Comparison of ENCODE assay signal across 14 mouse cellular contexts in genomic region chr5:149164881-149165280, GRCm38 (mm10). TPM values are rescaled to one million over a fixed set of nuclear protein-coding genes. Genes with fewer than 3 reads are reported as not detected.
A peak's percentile ranks its signal among the peaks of the same experiment; 100 is the strongest.
DNase-seq lines count a peak whose midpoint lies in the region; ATAC-seq and TF ChIP-seq lines count a peak whose summit lies in the region.
"Had no signal": no experiment of that assay in that cellular context is flagged by ENCODE, and none has a peak within 500 bp of the region (broad histone marks: within the 10 kb centered on the region; RNA-seq: fewer than 3 reads in every experiment).

No protein-coding gene starts in this region.

- peak; percentile 32 for DNase-seq in kidney, postnatal 14 days
- no peak for DNase-seq in ovary, postnatal 10 days (ENCODE audit: low spot score)
- DNase-seq in frontal cortex, postnatal 10 days (ENCODE audit: low spot score in 2 of 2) = no peak
- no peak for DNase-seq in adrenal gland, adult 8-10 months
- DNase-seq: cerebellum, adult 9-11 months; spleen, adult 18-20 months had no signal

- WGBS in intestine, embryonic 15.5 days = 50% methylated on average over 7 of the region's 7 CpGs
- WGBS in intestine, postnatal 0 days = 37% methylated on average over 7 of the region's 7 CpGs
- WGBS in intestine, embryonic 16.5 days = 54% methylated on average over 7 of the region's 7 CpGs
- WGBS in liver, embryonic 16.5 days (ENCODE audit: insufficient replicate concordance) = 34% methylated on average over 7 of the region's 7 CpGs

- no peak overlapping the region for H3K9ac ChIP-seq in intestine, embryonic 15.5 days
- H3K9ac ChIP-seq in intestine, postnatal 0 days (ENCODE audit: low read depth, low read length) = no peak overlapping the region
- no peak overlapping the region for H3K9ac ChIP-seq in intestine, embryonic 16.5 days (ENCODE audit: low read depth, low read length)
- no peak overlapping the region for H3K9ac ChIP-seq in liver, embryonic 16.5 days (ENCODE audit: low read depth, low read length)
- H3K9ac ChIP-seq: hindbrain, embryonic 13.5 days; midbrain, embryonic 12.5 days had no signal

- no peaks in the 10 kb centered on the region for H3K36me3 ChIP-seq in intestine, embryonic 15.5 days
- H3K36me3 ChIP-seq in intestine, postnatal 0 days (ENCODE audit: control insufficient read depth, insufficient read depth) = no peaks in the 10 kb centered on the region
- no peaks in the 10 kb centered on the region for H3K36me3 ChIP-seq in intestine, embryonic 16.5 days (ENCODE audit: control insufficient read depth, insufficient read depth, low read length)
- H3K36me3 ChIP-seq in liver, embryonic 16.5 days (ENCODE audit: control insufficient read depth, insufficient read depth) = no peaks in the 10 kb centered on the region
- H3K36me3 ChIP-seq: hindbrain, embryonic 13.5 days; midbrain, embryonic 12.5 days had no signal

- H3K27me3 ChIP-seq in intestine, embryonic 15.5 days (replicated peaks) = no peaks in the 10 kb centered on the region
- no peaks in the 10 kb centered on the region for H3K27me3 ChIP-seq in intestine, postnatal 0 days (replicated peaks; ENCODE audit: control insufficient read depth, insufficient read depth, low read length)
- no peaks in the 10 kb centered on the region for H3K27me3 ChIP-seq in intestine, embryonic 16.5 days (replicated peaks; ENCODE audit: control insufficient read depth, insufficient read depth, low read length)
- H3K27me3 ChIP-seq in liver, embryonic 16.5 days (ENCODE audit: control insufficient read depth, insufficient read depth, low read depth, low read length) = no peaks in the 10 kb centered on the region
- H3K27me3 ChIP-seq: hindbrain, embryonic 13.5 days; midbrain, embryonic 12.5 days had no signal

- H3K4me1 ChIP-seq in intestine, embryonic 15.5 days (replicated peaks) = no peaks in the 10 kb centered on the region
- no peaks in the 10 kb centered on the region for H3K4me1 ChIP-seq in intestine, postnatal 0 days (replicated peaks; ENCODE audit: control insufficient read depth, insufficient read depth, low read length)
- 0 out of 2 replicates have a peak, but pooled peaks cover 4% of the 10 kb centered on the region for H3K4me1 ChIP-seq in intestine, embryonic 16.5 days (ENCODE audit: control insufficient read depth, insufficient read depth, low read length)
- no peaks in the 10 kb centered on the region for H3K4me1 ChIP-seq in liver, embryonic 16.5 days (ENCODE audit: control insufficient read depth, low read depth, low read length)
- H3K4me1 ChIP-seq: hindbrain, embryonic 13.5 days; midbrain, embryonic 12.5 days had no signal

- no peak overlapping the region for H3K27ac ChIP-seq in intestine, embryonic 15.5 days
- no peak overlapping the region for H3K27ac ChIP-seq in intestine, postnatal 0 days (ENCODE audit: low read depth, low read length)
- no peak overlapping the region for H3K27ac ChIP-seq in intestine, embryonic 16.5 days (ENCODE audit: low read length)
- no peak overlapping the region for H3K27ac ChIP-seq in liver, embryonic 16.5 days (ENCODE audit: low read length)
- H3K27ac ChIP-seq: hindbrain, embryonic 13.5 days; layer of hippocampus, adult 2 months; midbrain, embryonic 12.5 days had no signal

- 0 out of 2 replicates have a peak, but pooled peaks have one; percentile 36 for ATAC-seq in intestine, embryonic 15.5 days
- no peak for ATAC-seq in intestine, postnatal 0 days
- peak; percentile 46; the same call in 1 of the 2 replicates for ATAC-seq in intestine, embryonic 16.5 days
- peak; percentile 61 for ATAC-seq in liver, embryonic 16.5 days (ENCODE audit: low read depth)
- ATAC-seq: CD4-positive, CD25-positive, alpha-beta regulatory T cell, adult 4 months had no signal

- H3K4me3 ChIP-seq in intestine, embryonic 15.5 days (replicated peaks) = no peak overlapping the region
- no peak overlapping the region for H3K4me3 ChIP-seq in intestine, postnatal 0 days (ENCODE audit: low read depth, low read length)
- no peak overlapping the region for H3K4me3 ChIP-seq in intestine, embryonic 16.5 days (ENCODE audit: low read length)
- no peak overlapping the region for H3K4me3 ChIP-seq in liver, embryonic 16.5 days (ENCODE audit: low read depth, low read length)
- H3K4me3 ChIP-seq: hindbrain, embryonic 13.5 days; layer of hippocampus, adult 2 months; midbrain, embryonic 12.5 days had no signal

- no peak overlapping the region for H3K4me2 ChIP-seq in intestine, embryonic 15.5 days (replicated peaks)
- no peak overlapping the region for H3K4me2 ChIP-seq in intestine, postnatal 0 days (replicated peaks; ENCODE audit: low read depth)
- no peak overlapping the region for H3K4me2 ChIP-seq in intestine, embryonic 16.5 days (ENCODE audit: low read depth, low read length)
- no peak overlapping the region for H3K4me2 ChIP-seq in liver, embryonic 16.5 days (ENCODE audit: low read depth, low read length)
- H3K4me2 ChIP-seq: hindbrain, embryonic 13.5 days; midbrain, embryonic 12.5 days had no signal

- no peak for TF ChIP-seq CTCF in intestine, postnatal 0 days (IDR thresholded peaks at IDR 0.05; ENCODE audit: low read depth)

- H3K9me3 ChIP-seq in intestine, embryonic 15.5 days = no peaks in the 10 kb centered on the region
- H3K9me3 ChIP-seq in intestine, postnatal 0 days (ENCODE audit: control insufficient read depth) = no peaks in the 10 kb centered on the region
- no peaks in the 10 kb centered on the region for H3K9me3 ChIP-seq in intestine, embryonic 16.5 days (ENCODE audit: control insufficient read depth, low read length)
- H3K9me3 ChIP-seq in liver, embryonic 16.5 days (replicated peaks; ENCODE audit: control insufficient read depth, low read length) = no peaks in the 10 kb centered on the region
- H3K9me3 ChIP-seq: hindbrain, embryonic 13.5 days; midbrain, embryonic 12.5 days had no signal

RNA-seq across cellular contexts. Expression of gene Uspl1, which starts 19.3 kb away (rescaled TPM):
- polyA plus RNA-seq in intestine, embryonic 15.5 days (2015; fragmentation: Nextera tagmentation; extraction: Ambion mirVana) = 33.7 and 37.1 TPM in 2 replicates
- polyA plus RNA-seq in intestine, postnatal 0 days (2015; fragmentation: Nextera tagmentation; extraction: Ambion mirVana) = 16.9 and 17.5 TPM in 2 replicates
- polyA plus RNA-seq in intestine, embryonic 16.5 days (2015; fragmentation: Nextera tagmentation; extraction: Ambion mirVana) = 31.1 and 31.3 TPM in 2 replicates
- polyA plus RNA-seq in liver, embryonic 16.5 days (2015; fragmentation: Nextera tagmentation; extraction: Ambion mirVana) = 16.1 and 17.2 TPM in 2 replicates
- total RNA-seq in adrenal gland, adult 8-10 months (2022) = 10 to 100 TPM; 34.8 to 44.1 (median 37.0) TPM

RNA-seq across cellular contexts. Expression of gene Hmgb1, which starts 19.4 kb away (rescaled TPM):
- 1,042 and 1,306 TPM in 2 replicates for polyA plus RNA-seq in intestine, embryonic 15.5 days (2015; fragmentation: Nextera tagmentation; extraction: Ambion mirVana)
- polyA plus RNA-seq in intestine, postnatal 0 days (2015; fragmentation: Nextera tagmentation; extraction: Ambion mirVana) = 516 and 565 TPM in 2 replicates
- polyA plus RNA-seq in intestine, embryonic 16.5 days (2015; fragmentation: Nextera tagmentation; extraction: Ambion mirVana) = 780 and 921 TPM in 2 replicates
- polyA plus RNA-seq in liver, embryonic 16.5 days (2015; fragmentation: Nextera tagmentation; extraction: Ambion mirVana) = 379 and 433 TPM in 2 replicates
- 100 to 1,000 TPM; 138 to 162 (median 149) TPM for total RNA-seq in adrenal gland, adult 8-10 months (2022)
